In genomic region chr7:143614404-143615135, GRCm38 (mm10) we compare ENCODE assay signal across 12 mouse cellular contexts. TPM values are rescaled to one million over a fixed set of nuclear protein-coding genes. Genes with fewer than 3 reads are reported as not detected.
DNase-seq lines count a peak whose midpoint lies in the region; ATAC-seq lines count a peak whose summit lies in the region.
"Had no signal": no experiment of that assay in that cellular context is flagged by ENCODE, and none has a peak within 500 bp of the region (broad histone marks: within the 10 kb centered on the region; RNA-seq: fewer than 3 reads in every experiment).

No protein-coding gene starts in this region.

- peak overlapping the region; percentile 42 to 56; a peak in 2 of 4 replicates for H3K27ac ChIP-seq in heart, embryonic 14.5 days (replicated peaks in 1 of 2; ENCODE audit: control insufficient read depth in 1 of 2, insufficient read depth in 1 of 2, low read depth in 2 of 2, low read length in 2 of 2)
- H3K27ac ChIP-seq: midbrain, embryonic 15.5 days had no signal

- H3K27me3 ChIP-seq in heart, embryonic 14.5 days (ENCODE audit: control insufficient read depth, insufficient read depth, low read length), result no peaks in the 10 kb centered on the region
- H3K27me3 ChIP-seq: midbrain, embryonic 15.5 days had no signal

- H3K4me1 ChIP-seq in heart, embryonic 14.5 days (ENCODE audit: control insufficient read depth in 2 of 2, insufficient read depth in 2 of 2, low read length in 2 of 2), result no peaks in the 10 kb centered on the region
- H3K4me1 ChIP-seq: midbrain, embryonic 15.5 days had no signal

- intact Hi-C loops in heart, postnatal 25 days (cut with DNase I), result no loop called here

- no peaks in the 10 kb centered on the region for H3K36me3 ChIP-seq in heart, embryonic 14.5 days (ENCODE audit: control insufficient read depth, insufficient read depth, low read length)
- H3K36me3 ChIP-seq: midbrain, embryonic 15.5 days had no signal

- 36% methylated on average over 9 of the region's 9 CpGs for WGBS in heart, embryonic 14.5 days

- no peak for ATAC-seq in heart, embryonic 14.5 days (ENCODE audit: insufficient number of reproducible peaks, insufficient read depth, low FRiP score, low read depth)
- ATAC-seq: hindbrain, embryonic 16.5 days; midbrain, embryonic 15.5 days had no signal

- no peak overlapping the region for H3K4me3 ChIP-seq in heart, embryonic 14.5 days (ENCODE audit: control insufficient read depth in 1 of 2, insufficient read depth in 1 of 2, low read depth in 1 of 2, low read length in 2 of 2)
- H3K4me3 ChIP-seq: midbrain, embryonic 15.5 days had no signal

- no peak overlapping the region for H3K9ac ChIP-seq in heart, embryonic 14.5 days (ENCODE audit: low read length)
- H3K9ac ChIP-seq: midbrain, embryonic 15.5 days had no signal

- H3K4me2 ChIP-seq in heart, embryonic 14.5 days (ENCODE audit: low read length), result 0 out of 2 replicates have a peak overlapping the region, but pooled peaks have one; percentile 3
- H3K4me2 ChIP-seq: midbrain, embryonic 15.5 days had no signal

- DNase-seq in heart, adult 18-20 months, result peak; percentile 42 to 68
- no peak for DNase-seq in heart, postnatal 25 days (ENCODE audit: low spot score)
- peak; percentile 67 for DNase-seq in kidney, postnatal 14 days
- peak; percentile 21 for DNase-seq in skeletal muscle tissue, adult 2 months (ENCODE audit: low read depth, low spot score)
- no peak for DNase-seq in layer of hippocampus, adult 11-12 months (ENCODE audit: low spot score)
- DNase-seq in testis, postnatal 10 days (ENCODE audit: low spot score), result no peak
- DNase-seq in layer of hippocampus, postnatal 10 days (ENCODE audit: low spot score in 2 of 2), result no peak
- DNase-seq: cerebellum, postnatal 25 days; thymus, adult 2 months had no signal

- H3K9me3 ChIP-seq in heart, embryonic 14.5 days (ENCODE audit: control insufficient read depth, low read length), result peaks cover 5% of the 10 kb centered on the region
- H3K9me3 ChIP-seq: midbrain, embryonic 15.5 days had no signal

RNA-seq across cellular contexts. Expression of gene Tnfrsf26, which starts 14.0 kb away (rescaled TPM):
- under 1 TPM; 0.50 to 0.80 TPM for total RNA-seq in heart, adult 18-20 months (2021)
- under 1 TPM; 0.48 to 0.70 TPM for total RNA-seq in heart, postnatal 25 days (2021)
- polyA plus RNA-seq in heart, embryonic 14.5 days (2014; fragmentation: Nextera tagmentation; extraction: Ambion mirVana), result 0.63 and 0.80 TPM in 2 replicates
- under 1 TPM; 0.18 to 0.25 TPM for total RNA-seq in layer of hippocampus, postnatal 10 days (2021)

RNA-seq across cellular contexts. Expression of gene Cars, which starts 14.7 kb away (rescaled TPM):
- total RNA-seq in heart, adult 18-20 months (2021), result 10 to 100 TPM; 20.4 to 20.6 TPM
- total RNA-seq in heart, postnatal 25 days (2021), result 10 to 100 TPM; 18.3 to 18.4 TPM
- 24.3 and 24.5 TPM in 2 replicates for polyA plus RNA-seq in heart, embryonic 14.5 days (2014; fragmentation: Nextera tagmentation; extraction: Ambion mirVana)
- 10 to 100 TPM; 63.9 to 72.2 TPM for total RNA-seq in layer of hippocampus, postnatal 10 days (2021)

RNA-seq across cellular contexts. Expression of gene Tnfrsf22, which starts 34.9 kb away (rescaled TPM):
- 1 to 10 TPM; 2.7 to 3.3 TPM for total RNA-seq in heart, adult 18-20 months (2021)
- total RNA-seq in heart, postnatal 25 days (2021), result 1 to 10 TPM; 1.6 to 2.3 TPM
- 4.0 and 4.6 TPM in 2 replicates for polyA plus RNA-seq in heart, embryonic 14.5 days (2014; fragmentation: Nextera tagmentation; extraction: Ambion mirVana)
- total RNA-seq in layer of hippocampus, postnatal 10 days (2021), result 1 to 10 TPM; 4.2 to 5.1 TPM

Comparison
In these comparisons a context has a peak if more than half of its experiments do, and no peak if none do; other contexts are left out.
1. DNase-seq: peak in heart, adult 18-20 months (2 of 2), kidney, postnatal 14 days (single experiment) and skeletal muscle tissue, adult 2 months (single experiment); none in heart, postnatal 25 days (single experiment), layer of hippocampus, adult 11-12 months (single experiment), testis, postnatal 10 days (single experiment) and layer of hippocampus, postnatal 10 days (0 of 2).